Mouse (Mus musculus) ovary, postnatal 10 days (tissue): Measurements from ENCODE around the gene Cops4.

Source experiments
- DNase-seq: peaks from one replicate; pipeline ENCODE4 v3.0.0; 2022; ENCODE audit warnings: low spot score

The Cops4 gene

GRCm38 (mm10) chr5:100536638-100537037 lies 18.5 kb downstream of the Cops4 start:
- no peak for DNase-seq

DNA sequence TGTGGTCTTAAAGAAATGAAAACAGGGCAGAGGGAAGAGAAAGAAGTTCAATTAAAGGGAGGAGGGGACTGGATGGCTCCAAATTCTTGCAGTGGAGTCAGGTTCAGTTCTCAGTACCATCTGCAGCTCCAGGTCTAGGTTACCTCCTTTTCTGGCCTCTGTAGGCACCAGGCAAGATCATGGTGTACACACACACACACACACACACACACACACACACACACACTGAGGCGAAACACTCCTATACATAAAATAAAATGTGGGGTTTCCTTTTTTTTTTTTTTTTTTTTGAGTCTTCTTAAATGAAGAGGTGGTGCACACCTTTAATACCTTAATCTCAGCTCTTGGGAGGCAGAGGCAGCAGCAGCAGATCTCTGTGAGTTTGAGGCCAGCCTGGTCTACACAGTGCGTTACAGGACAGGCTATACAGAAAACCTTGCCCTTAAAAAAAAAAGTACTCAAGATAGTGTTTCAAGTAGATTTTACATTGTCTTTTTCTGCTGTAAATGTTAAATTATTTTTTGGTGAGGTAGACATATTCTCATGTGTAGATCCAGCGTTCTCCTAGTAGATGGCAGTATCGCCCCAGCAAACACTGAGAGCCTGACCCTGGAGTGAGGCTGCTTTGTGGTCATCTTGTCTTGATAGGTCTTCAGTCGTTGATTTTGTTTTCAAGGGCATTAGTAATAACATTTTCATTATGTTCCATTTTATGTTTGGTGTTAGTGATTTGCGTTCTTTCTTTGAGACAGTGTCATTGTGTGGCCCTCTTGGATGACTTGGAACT lies 28.4 kb downstream of the Cops4 start:
- DNase-seq = no peak

DNA sequence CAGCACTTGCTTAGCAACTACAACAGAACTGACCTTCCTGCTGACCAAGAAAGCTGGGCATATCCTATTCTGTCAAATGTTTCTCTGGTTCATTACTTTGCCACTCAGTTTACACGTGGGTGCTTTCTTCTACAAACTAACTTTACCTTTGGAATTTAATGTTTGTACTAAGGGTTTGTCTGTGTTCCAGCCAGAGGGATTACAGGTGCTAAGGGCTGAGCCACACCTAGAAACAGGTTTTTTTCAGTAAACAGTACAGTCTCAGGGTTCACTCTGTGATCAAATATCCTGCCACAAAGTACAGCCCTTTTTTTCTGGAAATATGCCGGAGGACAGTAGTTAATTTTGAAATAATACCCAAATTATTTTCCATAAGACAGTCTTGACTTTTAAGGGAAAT lies 30.1 kb downstream of the Cops4 start:
- no peak for DNase-seq

DNA sequence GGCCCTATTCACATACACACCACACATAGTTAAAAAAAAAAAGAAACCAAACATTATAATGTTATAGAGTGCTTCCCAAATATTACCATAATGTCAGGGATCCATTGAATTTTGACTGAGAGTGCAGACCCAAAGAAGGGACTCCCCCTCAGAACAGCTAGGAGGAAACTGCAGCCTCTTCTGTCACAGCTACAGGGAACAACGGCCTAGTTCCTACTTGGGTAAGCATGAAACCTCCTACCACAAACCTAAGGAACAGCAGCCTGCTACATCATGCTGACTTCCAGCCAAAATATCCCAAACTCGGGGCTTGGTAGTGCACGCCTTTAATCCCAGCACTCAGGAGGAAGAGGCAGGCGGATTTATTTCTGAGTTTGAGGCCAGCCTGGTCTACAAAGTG lies 31.2 kb downstream of the Cops4 start:
- DNase-seq = no peak

DNA sequence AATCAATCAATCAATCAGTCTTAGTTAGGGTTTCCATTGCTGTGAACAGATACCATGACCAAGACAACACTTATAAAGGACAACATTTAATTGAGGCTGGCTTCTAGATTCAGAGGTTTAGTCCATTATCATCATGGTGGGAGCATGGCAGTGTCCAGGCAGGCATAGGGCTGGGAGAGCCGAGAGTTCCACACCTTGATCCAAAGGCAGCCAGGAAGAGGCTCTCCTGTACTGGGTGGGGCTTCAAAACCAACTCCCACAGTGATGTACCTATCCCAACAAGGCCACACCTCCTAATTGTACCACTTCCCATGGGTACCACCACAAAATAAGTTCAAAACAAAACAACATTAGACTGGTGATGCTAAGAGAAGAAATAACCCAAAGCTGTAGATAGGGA lies 32.0 kb downstream of the Cops4 start:
- no peak for DNase-seq

- no peak for DNase-seq
These were observed 33.8 kb downstream of the Cops4 start for GRCm38 (mm10) chr5:100551952-100552351.

GRCm38 (mm10) chr5:100553426-100553825 lies 35.3 kb downstream of the Cops4 start:
- no peak for DNase-seq

- DNase-seq = no peak
These were observed 38.9 kb downstream of the Cops4 start for GRCm38 (mm10) chr5:100557019-100557418.

GRCm38 (mm10) chr5:100557537-100557936 lies 39.4 kb downstream of the Cops4 start:
- no peak for DNase-seq

DNA sequence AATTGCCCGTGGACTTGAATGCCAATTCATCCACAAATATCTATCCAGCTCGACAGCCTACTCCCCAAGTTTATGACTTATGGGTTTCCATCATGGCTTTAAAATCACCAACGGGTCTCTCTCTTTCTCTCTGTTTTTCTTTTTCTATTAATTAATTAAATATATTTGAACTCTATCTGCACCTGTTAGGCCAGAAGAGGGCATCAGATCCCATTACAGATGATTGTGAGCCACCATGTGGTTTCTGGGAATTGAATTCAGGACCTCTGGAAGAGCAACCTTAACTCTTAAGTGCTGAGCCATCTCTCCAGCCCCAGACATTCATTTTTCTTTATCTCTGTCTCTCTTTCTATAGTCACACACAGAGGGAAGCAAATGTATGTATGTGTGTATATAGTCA lies 40.7 kb downstream of the Cops4 start:
- no peak for DNase-seq

GRCm38 (mm10) chr5:100559357-100559756 lies 41.2 kb downstream of the Cops4 start:
- no peak for DNase-seq

- no peak for DNase-seq
These were observed 44.6 kb downstream of the Cops4 start for GRCm38 (mm10) chr5:100562702-100563101.

DNA sequence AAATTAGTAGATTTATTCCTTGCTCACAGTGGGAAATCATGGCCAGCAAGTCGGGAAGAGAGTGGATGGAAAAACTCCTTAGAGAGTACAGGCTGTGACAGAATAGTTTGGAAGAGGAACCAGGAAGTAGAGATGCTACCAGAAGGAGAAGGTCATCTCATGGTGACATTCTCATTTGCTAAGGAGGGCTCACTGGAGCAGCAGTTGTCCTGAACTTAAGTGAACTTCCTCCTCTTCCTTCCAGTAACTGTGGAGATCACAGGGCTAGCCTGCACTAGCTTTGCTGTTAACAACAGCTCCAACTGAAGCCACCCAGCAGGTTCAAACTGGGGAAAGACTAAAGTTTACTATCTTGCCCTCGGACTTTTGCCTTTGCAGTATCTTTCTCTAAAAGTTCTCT lies 48.7 kb downstream of the Cops4 start:
- no peak for DNase-seq

DNA sequence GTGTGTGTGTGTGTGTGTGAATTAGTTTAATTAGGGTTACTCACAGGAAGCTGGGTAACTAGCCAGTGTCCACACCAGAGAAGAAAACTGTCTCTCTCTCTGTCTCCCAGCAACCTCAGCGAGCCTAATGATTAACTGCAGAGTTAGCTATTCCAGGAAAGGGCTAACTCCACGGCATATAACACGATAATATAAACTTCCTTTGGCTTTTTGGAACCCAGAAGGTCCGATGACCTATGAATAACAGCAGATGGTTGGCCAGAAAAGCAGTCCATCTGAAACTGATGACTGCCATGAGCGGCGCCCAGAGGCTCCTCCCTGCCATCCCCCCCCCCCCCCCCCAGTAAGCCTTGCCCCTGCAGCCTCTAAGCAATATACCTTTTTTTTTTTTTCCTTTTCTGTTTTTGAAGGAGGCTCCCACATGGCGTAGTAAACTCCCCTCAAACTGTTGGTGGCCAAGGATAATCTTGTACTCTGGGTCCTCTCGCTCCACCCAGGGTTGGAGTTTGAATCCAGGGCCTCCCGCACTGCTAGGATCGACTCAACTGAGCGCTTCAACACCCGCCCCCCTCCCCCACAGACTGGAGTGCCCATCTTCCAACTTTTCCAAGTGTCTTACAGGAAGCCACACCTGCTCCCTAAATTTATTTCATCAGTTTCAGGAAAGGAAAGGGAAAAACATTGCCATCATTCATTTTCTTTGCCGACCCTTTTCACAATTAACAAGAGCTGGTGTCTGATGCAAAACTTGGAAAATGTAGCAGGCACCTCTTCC lies 49.3 kb downstream of the Cops4 start:
- no peak for DNase-seq

DNA sequence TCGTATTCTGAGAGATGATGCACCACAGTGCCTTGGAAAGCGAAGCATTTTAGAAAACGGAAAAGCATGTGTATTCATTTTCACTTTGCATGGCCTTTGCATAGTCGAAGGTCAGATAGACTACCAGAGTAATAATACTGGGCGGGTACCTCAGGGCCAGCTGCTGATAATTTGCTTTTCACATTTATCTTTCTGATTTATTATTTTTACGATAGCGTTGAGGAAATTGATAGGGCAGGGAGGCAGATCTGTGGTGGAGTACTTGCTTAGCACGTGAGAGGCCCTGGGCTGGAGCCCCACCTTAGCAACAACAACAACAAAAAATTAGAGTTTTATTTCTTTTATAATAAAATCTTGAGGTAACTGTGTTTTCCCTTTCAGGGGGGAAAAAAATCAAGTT lies 50.1 kb downstream of the Cops4 start:
- DNase-seq = no peak

- no peak for DNase-seq
These were observed 50.7 kb downstream of the Cops4 start for GRCm38 (mm10) chr5:100568802-100569201.

DNA sequence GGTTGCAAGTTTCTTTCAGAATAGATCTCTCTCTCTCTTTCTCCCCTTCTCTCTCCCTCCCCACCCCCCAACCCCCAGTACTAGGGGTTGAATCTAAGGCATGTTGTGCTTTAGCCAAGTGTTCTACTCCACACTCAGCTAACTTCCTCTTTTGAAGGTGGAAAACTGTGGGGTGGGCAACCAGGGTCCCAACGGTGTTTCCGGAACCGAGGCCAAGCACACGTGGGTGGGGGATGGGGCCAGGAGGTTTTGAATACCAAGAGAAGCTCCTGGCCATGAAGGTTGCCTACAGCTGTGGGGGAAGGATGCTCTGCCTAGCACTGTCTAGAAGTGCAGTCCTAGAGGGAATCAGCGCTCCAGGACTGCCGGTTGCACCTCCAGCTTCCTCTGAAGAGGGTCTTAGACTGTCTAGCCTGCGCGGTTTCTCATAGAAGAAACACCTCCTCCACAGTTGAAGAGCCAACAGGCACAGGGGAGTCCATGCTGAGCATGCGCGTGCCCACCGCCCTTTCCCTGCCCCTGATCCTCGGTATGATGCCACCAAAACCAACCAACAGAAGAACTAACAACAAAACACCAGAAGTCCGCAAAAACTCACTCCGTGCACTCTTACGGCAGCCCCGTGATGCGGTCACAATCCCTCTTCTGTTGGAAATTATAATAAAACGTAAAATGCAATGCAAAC lies 51.3 kb downstream of the Cops4 start:
- DNase-seq = no peak

DNA sequence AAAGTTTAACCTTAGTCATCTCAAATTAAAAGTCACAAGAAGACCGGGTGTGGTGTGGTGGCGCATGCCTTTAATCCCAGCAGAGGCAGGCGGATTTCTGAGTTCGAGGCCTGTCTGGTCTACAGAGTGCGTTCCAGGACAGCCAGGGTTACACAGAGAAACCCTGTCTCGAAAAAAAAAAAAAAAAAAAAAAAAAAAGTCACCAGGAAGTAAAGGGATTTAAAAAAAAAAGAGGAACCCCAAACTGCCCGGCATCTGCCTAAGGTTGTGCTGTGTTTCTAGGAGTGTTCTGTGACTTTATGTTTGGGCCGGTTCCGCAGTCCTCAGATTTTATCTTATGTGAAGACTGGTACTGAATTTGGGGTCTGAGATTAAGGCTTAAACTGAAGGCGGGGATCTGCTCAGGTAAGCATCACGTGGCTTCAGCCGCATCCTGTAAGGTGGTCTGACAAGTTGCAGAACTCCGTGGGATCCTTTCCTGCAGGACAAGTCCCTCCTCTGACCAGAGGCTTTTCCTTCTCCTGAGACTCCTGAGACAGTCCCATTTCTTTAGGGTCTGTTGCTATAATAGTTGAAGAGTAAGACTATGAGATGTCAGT lies 52.0 kb downstream of the Cops4 start:
- no peak for DNase-seq

DNA sequence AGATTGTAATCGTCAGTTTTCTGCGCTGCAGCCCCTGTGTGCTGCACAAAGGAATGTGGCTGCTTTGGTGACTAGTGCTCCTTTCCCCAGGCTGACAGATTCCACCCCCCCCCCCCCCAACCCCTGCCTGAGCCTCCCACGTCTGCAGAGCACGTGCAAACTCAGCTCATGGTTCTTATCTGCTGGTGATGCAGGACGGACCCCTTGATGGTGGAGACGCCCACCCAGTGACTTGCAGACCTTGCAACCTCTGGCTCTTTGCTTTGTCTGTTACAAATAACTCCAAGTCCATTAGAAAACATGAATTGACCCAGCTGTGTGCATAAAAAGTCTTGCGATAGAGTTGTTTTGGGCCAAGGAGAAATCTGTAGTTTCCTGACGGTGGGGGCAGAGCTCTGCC lies 52.6 kb downstream of the Cops4 start:
- DNase-seq = no peak

GRCm38 (mm10) chr5:100572069-100572468 lies 54.0 kb downstream of the Cops4 start, which contains the start of gene Plac8:
Plac8 (minus strand) TSS chr5:100572245.
- DNase-seq = no peak

- DNase-seq = no peak
These were observed 55.1 kb downstream of the Cops4 start for GRCm38 (mm10) chr5:100573256-100573655.

- no peak for DNase-seq
These were observed 56.7 kb downstream of the Cops4 start for GRCm38 (mm10) chr5:100574771-100575170.
